Mouse (Mus musculus): ENCODE measurements at regions not wholly inside any gene's neighbourhood (a gene's known extent, or its start where the extent isn't known, plus 50 kb on each side); places are given as distances from the start of the nearest gene placed in this dataset.

DNA sequence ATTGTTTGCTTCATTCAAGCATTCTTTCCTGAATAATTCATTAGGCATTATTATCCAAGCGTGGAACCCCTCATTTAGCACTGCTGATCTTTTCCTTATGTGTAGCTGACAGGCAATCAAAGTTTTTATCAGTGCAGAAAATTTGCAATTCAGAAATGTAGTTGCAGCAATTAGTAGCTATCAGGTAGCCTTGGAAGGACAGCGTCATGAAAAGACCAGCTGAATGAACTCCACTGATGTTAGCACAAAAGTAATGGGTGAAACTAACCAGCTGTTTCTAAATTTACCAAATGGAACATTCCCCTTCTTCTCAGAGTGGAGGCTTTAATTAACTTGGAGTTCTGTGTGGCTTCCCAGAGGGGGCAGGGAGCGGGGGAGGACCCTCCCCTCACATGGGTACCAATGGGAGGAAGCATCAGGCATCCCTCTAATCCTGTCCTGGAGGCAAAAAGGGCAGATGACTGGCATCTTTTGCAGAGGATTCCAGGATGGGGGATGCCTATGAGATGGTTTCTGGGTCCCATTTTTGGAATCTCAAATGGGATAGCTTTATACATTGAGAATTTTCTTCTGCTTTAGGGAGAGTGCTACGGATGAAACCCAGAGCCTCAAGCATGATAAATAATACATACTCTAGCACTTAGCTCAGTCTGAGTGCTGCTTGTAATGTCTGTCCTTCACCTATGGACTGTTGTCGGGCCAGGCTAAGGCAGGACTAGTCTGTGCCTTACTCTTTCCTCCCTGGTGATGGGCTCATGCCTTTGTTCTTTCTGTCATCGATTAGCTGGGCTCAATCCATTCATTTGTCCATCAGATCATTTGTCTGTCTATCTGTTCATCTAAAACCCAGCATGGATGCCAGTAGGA lies 117.4 kb upstream of the Rcn1 start:
- TF ChIP-seq POLR2A (IDR thresholded peaks at IDR 0.05; ENCODE audit: insufficient read length, low read depth) (no peak), USF1 (IDR thresholded peaks at IDR 0.05; ENCODE audit: low read depth) (no peak)
